Mouse (Mus musculus) lung, embryonic 14.5 days (tissue): ENCODE data around the gene Tbcc. TPM values are rescaled to one million over a fixed set of nuclear protein-coding genes. Genes with fewer than 3 reads are reported as not detected.

Experiments used
- ATAC-seq: fragments of 200-750 bp; cut with Nextera tagmentation; 2 replicates; pipeline ENCODE4 v1.8.0; 2017; ENCODE audit warnings: mild to moderate bottlenecking, moderate TSS enrichment, moderate library complexity; ENCODE audit not compliant: insufficient read depth
- DNase-seq: peaks from one replicate; pipeline ENCODE4 v3.0.0-alpha.2; 2015
- H3K27ac ChIP-seq: fragments of 300-500 bp; sonication (generic); 2 replicates; pipeline ENCODE4 v1.5.1; 2014; ENCODE audit warnings: low read depth, mild to moderate bottlenecking, moderate library complexity
- H3K27me3 ChIP-seq: fragments of 300-500 bp; sonication (generic); 2 replicates; pipeline ENCODE4 v1.6.1; 2014; ENCODE audit warnings: low read length, control low read depth; ENCODE audit not compliant: insufficient read depth
- H3K36me3 ChIP-seq: fragments of 300-500 bp; sonication (generic); 2 replicates; pipeline ENCODE4 v1.6.1; 2014; ENCODE audit warnings: control low read depth; ENCODE audit not compliant: insufficient read depth
- H3K4me1 ChIP-seq: fragments of 300-500 bp; sonication (generic); 2 replicates; pipeline ENCODE4 v1.6.1; 2014; ENCODE audit warnings: antibody characterized with exemption, control low read depth; ENCODE audit not compliant: insufficient read depth
- H3K4me2 ChIP-seq: fragments of 300-500 bp; sonication (generic); 2 replicates; pipeline ENCODE4 v1.6.1; 2014; ENCODE audit warnings: mild to moderate bottlenecking
- H3K4me3 ChIP-seq: fragments of 300-500 bp; sonication (generic); 2 replicates; pipeline ENCODE4 v1.5.1; 2014; ENCODE audit warnings: low read depth, low read length
- H3K9ac ChIP-seq: fragments of 300-500 bp; sonication (generic); 2 replicates; pipeline ENCODE4 v1.6.1; 2014
- H3K9me3 ChIP-seq: fragments of 300-500 bp; sonication (generic); 2 replicates; pipeline ENCODE4 v1.6.1; 2016; ENCODE audit warnings: low read depth, low read length, control low read depth
- CTCF ChIP-seq: IDR thresholded peaks from 2 replicates; pipeline ENCODE4 v1.5.1; 2016; ENCODE audit warnings: antibody characterized with exemption, low read depth
- WGBS: fragments of 180-500 bp; shearing (Covaris S2); extraction: QIAGEN DNeasy Blood & Tissue Kit; methylation state at CpG from one replicate; pipeline ENCODE4 v1.1.7; 2014; 5-methylcytosine and 5-hydroxymethylcytosine counted together
- polyA plus RNA-seq: library from polyadenylated mRNA; unstranded; fragments of >200 nt; fragmentation: Nextera tagmentation; extraction: Ambion mirVana; gene quantifications from 2 replicates; pipeline ENCODE4 v1.2.1, GENCODE M21; 2014

Gene Tbcc
- polyA plus RNA-seq, 1 experiment from 2014 or later, result 61.2 TPM

DNA sequence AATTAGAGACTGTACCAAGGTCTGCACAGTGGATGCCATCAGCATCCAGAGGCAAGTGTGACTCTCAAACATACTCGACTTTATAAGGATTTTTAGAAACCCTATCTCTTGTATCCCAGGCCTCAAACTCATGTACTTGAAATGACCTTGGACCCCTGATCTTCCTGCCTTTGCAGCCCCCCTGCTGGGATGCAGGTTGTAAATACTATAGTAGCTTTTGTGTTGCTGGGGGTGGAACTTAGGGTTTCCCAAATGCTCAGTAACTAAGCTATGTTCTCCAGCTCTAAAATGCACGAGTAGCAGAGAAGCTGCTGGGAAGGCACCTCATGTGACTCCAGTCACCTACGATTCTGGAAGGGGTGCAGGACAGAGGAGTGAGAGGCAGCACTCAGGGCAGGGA lies 36.5 kb downstream of the Tbcc start:
- Histone ChIP-seq H3K4me2 (no peak overlapping the region), H3K9ac (no peak overlapping the region), H3K36me3 (peaks cover 41% of the 10 kb centered on the region), H3K4me1 (no peaks in the 10 kb centered on the region), H3K27me3 (no peaks in the 10 kb centered on the region), H3K4me3 (no peak overlapping the region), H3K9me3 (no peaks in the 10 kb centered on the region), H3K27ac (no peak overlapping the region)
- no peak for DNase-seq
- ATAC-seq, result no peak
- WGBS, result 67% methylated on average over 3 of the region's 3 CpGs
- TF ChIP-seq CTCF, result no peak

DNA sequence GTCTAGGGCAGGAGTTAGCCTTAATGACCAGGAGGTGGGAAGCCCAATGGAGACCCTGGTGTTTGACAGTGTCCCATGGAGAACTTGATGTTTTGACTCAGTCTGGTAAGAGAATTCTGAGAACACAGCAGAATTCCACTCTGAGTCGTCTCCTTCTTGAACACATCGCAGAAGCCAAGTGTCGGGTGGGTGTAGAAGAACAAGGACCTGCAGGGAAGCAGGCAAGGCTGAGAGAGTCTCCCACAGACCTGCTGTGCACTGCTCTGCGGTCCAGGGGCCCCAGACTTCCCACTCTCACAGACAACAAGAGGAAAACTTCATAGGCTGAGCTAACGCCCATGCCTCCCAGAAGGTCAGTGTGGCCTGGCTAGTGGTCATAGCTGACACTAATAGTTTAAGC lies 37.3 kb downstream of the Tbcc start:
- 86% methylated on average over 5 of the region's 5 CpGs for WGBS
- no peaks in the 10 kb centered on the region for H3K9me3 ChIP-seq
- ATAC-seq (no peak), DNase-seq (no peak)
- TF ChIP-seq CTCF, result no peak
- H3K4me1 ChIP-seq, result no peaks in the 10 kb centered on the region
- peaks cover 50% of the 10 kb centered on the region for H3K36me3 ChIP-seq
- no peak overlapping the region for H3K4me2 ChIP-seq
- no peaks in the 10 kb centered on the region for H3K27me3 ChIP-seq
- H3K9ac ChIP-seq, result no peak overlapping the region
- H3K27ac ChIP-seq, result no peak overlapping the region
- no peak overlapping the region for H3K4me3 ChIP-seq

DNA sequence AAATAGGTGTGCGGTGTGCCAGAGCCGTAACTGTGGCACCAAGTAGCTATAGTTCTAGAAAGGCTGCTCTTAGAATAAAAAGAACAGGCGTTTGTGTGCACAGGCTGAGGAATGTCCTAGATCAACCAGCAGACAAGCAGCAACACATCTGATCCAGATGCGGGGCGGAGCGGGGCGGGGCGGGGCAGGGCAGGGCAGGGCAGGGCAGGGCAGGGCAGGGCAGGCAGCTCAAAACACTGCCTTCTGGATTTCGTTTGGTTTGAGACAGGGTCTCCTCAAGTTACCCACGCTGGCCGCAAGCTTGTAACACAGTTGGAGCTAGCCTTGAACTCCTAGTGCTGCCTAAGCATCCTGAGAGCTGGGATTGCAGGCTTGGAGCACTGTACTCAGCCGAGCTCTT lies 38.8 kb downstream of the Tbcc start:
- no peak overlapping the region for H3K27ac ChIP-seq
- H3K27me3 ChIP-seq, result no peaks in the 10 kb centered on the region
- DNase-seq (no peak), ATAC-seq (no peak)
- H3K9me3 ChIP-seq, result no peaks in the 10 kb centered on the region
- 77% methylated on average over 12 of the region's 12 CpGs for WGBS
- H3K9ac ChIP-seq, result no peak overlapping the region
- no peak overlapping the region for H3K4me3 ChIP-seq
- peaks cover 65% of the 10 kb centered on the region for H3K36me3 ChIP-seq
- no peak overlapping the region for H3K4me2 ChIP-seq
- no peaks in the 10 kb centered on the region for H3K4me1 ChIP-seq
- no peak for TF ChIP-seq CTCF

DNA sequence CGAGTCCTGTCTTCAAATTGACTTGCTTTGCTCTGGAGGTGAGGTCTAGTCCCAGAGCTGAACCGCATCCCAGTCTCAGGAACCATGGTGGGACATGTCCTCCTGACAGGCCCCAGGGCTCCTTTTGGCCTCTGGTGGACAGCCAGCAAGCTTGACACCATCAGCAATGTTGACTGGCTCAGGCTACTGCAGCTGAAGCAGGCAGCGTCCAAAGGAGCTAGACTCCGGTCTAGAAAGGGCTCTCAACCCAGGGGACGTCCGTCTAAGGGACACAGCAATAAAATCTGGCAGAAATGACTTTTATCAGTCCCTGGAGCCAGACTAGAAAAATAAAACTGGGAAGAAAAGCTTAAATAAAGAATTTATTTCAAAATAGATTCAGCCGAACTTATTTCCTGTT lies 39.4 kb downstream of the Tbcc start:
- DNase-seq (no peak), ATAC-seq (no peak)
- peaks cover 71% of the 10 kb centered on the region for H3K36me3 ChIP-seq
- no peaks in the 10 kb centered on the region for H3K9me3 ChIP-seq
- H3K27ac ChIP-seq, result no peak overlapping the region
- TF ChIP-seq CTCF, result no peak
- WGBS, result 83% methylated on average over 7 of the region's 7 CpGs
- H3K4me3 ChIP-seq, result no peak overlapping the region
- H3K27me3 ChIP-seq, result no peaks in the 10 kb centered on the region
- H3K4me1 ChIP-seq, result no peaks in the 10 kb centered on the region
- H3K4me2 ChIP-seq, result no peak overlapping the region
- H3K9ac ChIP-seq, result no peak overlapping the region

DNA sequence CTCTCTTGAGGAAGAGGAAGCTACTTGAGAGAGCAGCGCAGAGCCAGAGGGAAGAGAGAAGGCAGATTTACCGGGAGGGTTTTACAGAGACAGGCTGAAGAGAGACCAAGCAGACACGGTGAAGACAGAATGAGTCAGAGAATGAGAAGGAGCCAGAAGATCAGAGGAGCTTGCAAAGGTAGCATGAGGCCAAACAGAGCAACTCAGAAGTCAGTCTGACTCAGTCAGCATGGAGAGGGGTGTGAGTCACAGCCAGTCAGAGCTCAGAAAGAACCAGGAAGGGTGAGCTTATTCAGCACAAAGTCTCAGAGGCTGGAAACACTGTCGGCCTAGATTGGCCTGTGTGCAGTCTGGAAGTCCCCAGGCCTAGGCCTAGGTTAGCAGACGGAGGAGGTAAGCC lies 42.5 kb downstream of the Tbcc start:
- Histone ChIP-seq H3K27me3 (no peaks in the 10 kb centered on the region), H3K9me3 (no peaks in the 10 kb centered on the region), H3K36me3 (peaks cover 95% of the 10 kb centered on the region), H3K4me1 (no peaks in the 10 kb centered on the region), H3K27ac (no peak overlapping the region), H3K4me2 (no peak overlapping the region), H3K4me3 (no peak overlapping the region), H3K9ac (no peak overlapping the region)
- DNase-seq, result no peak
- ATAC-seq, result no peak
- 89% methylated on average over 5 of the region's 5 CpGs for WGBS
- TF ChIP-seq CTCF, result no peak

DNA sequence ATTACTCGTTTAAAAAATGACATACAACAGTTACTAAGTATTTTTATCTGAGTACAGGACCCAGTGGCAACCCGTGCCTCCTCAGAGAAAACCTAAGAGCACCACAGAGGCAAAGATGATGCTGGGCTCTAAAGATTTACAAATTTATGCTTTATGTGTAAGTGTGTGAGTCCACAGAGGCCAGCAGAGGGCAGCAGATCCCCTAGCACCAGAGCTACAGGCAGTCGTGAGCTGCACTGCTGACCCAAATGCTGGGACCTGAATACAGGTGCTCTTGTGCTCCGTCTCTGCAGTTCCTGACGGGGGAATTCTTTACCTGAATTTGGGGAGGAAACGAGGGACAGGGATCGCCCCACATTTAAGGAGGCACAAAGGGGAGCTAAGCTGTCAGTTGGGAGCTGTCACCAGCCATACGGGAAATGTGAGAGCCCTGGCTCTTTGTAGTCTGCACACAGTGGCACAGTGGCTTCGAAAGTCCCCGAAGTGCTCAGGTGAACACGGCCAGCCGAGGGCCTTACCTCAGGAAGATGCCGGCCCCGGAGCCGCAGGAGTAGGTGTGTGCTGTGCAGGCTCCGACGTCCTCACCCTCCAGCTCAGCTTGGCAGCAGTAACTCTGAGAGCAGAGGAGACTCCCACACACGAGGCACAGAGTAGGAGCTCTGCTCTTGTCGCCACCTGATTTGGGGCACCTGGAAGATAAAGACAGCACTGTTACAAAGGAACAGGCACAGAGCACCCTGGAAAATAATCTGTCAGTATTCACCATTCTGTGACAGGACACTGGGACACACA lies 43.3 kb downstream of the Tbcc start:
- ATAC-seq (no peak), DNase-seq (peak; percentile 81)
- H3K4me1 ChIP-seq, result no peaks in the 10 kb centered on the region
- H3K4me3 ChIP-seq, result no peak overlapping the region
- H3K27ac ChIP-seq, result no peak overlapping the region
- H3K27me3 ChIP-seq, result no peaks in the 10 kb centered on the region
- no peaks in the 10 kb centered on the region for H3K9me3 ChIP-seq
- TF ChIP-seq CTCF, result peak; percentile 76
- no peak overlapping the region for H3K9ac ChIP-seq
- WGBS, result 78% methylated on average over 19 of the region's 19 CpGs
- peaks cover 98% of the 10 kb centered on the region for H3K36me3 ChIP-seq
- no peak overlapping the region for H3K4me2 ChIP-seq

DNA sequence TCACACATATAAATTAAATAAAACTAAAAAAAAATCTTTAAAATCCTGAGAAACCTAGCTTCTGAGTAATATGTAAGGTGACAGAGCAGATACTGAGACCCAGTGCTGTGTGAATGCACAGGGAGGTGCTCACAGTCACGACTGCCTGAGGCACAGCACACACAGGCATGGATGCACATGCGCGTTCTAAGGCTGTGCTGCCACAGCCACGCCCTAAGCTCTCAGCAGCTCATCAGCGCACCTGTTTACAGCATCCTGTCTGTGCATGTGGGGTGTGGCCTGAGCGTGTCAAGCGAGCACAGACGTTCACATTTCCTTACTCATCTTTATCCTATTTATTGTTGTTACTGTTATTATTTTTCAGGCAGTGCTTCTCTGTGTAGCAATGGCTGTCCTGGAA lies 50.0 kb downstream of the Tbcc start:
- no peak overlapping the region for H3K4me3 ChIP-seq
- H3K4me1 ChIP-seq, result no peaks in the 10 kb centered on the region
- no peaks in the 10 kb centered on the region for H3K27me3 ChIP-seq
- no peak overlapping the region for H3K9ac ChIP-seq
- H3K4me2 ChIP-seq, result no peak overlapping the region
- ATAC-seq, result no peak
- DNase-seq, result no peak
- H3K9me3 ChIP-seq, result no peaks in the 10 kb centered on the region
- WGBS, result 91% methylated on average over 8 of the region's 8 CpGs
- TF ChIP-seq CTCF, result no peak
- H3K36me3 ChIP-seq, result peaks cover 97% of the 10 kb centered on the region
- no peak overlapping the region for H3K27ac ChIP-seq

Other genes with a start within 250 kb of the Tbcc start
- 20.2 and 21.4 TPM in 2 replicates for gene Klc4, start 244.7 kb upstream of the Tbcc start, polyA plus RNA-seq
- 113 and 114 TPM in 2 replicates for gene Mrpl2, start 244.5 kb upstream of the Tbcc start, polyA plus RNA-seq
- gene Cul7, start 240.3 kb upstream of the Tbcc start, polyA plus RNA-seq, result 36.6 TPM in 2 replicates
- gene Rrp36, start 216.3 kb upstream of the Tbcc start, polyA plus RNA-seq, result 47.6 and 48.5 TPM in 2 replicates
- 123 and 131 TPM in 2 replicates for gene Mea1, start 211.9 kb upstream of the Tbcc start, polyA plus RNA-seq
- gene Klhdc3, start 209.8 kb upstream of the Tbcc start, polyA plus RNA-seq, result 108 and 111 TPM in 2 replicates
- gene Ppp2r5d, start 185.6 kb upstream of the Tbcc start, polyA plus RNA-seq, result 97.6 and 104 TPM in 2 replicates
- 23.0 and 25.7 TPM in 2 replicates for gene Pex6, start 179.2 kb upstream of the Tbcc start, polyA plus RNA-seq
- 0.77 and 1.5 TPM in 2 replicates for gene Gnmt, start 161.5 kb upstream of the Tbcc start, polyA plus RNA-seq
- 77.4 and 79.3 TPM in 2 replicates for gene Cnpy3, start 138.5 kb upstream of the Tbcc start, polyA plus RNA-seq
- gene Ptcra, start 127.0 kb upstream of the Tbcc start, polyA plus RNA-seq, result 0.24 and 0.37 TPM in 2 replicates
- 58.2 and 64.7 TPM in 2 replicates for gene 2310039H08Rik, start 118.0 kb upstream of the Tbcc start, polyA plus RNA-seq
- gene Rpl7l1, start 108.0 kb upstream of the Tbcc start, polyA plus RNA-seq, result 169 and 171 TPM in 2 replicates
- 4.7 and 6.5 TPM in 2 replicates for gene Bicral, start 32.2 kb upstream of the Tbcc start, polyA plus RNA-seq
- not detected in 2 replicates for gene Prph2, start 19.8 kb downstream of the Tbcc start, polyA plus RNA-seq
- gene Ubr2, start 119.9 kb downstream of the Tbcc start, polyA plus RNA-seq, result 26.8 and 28.6 TPM in 2 replicates